Mouse (Mus musculus) urinary bladder, postnatal 10 days (tissue): Measurements from ENCODE around the gene Gng2.

ENCODE experiments used
- DNase-seq: peaks from one replicate; pipeline ENCODE4 v3.0.0; 2022; ENCODE audit warnings: low spot score

Gng2 gene

DNA sequence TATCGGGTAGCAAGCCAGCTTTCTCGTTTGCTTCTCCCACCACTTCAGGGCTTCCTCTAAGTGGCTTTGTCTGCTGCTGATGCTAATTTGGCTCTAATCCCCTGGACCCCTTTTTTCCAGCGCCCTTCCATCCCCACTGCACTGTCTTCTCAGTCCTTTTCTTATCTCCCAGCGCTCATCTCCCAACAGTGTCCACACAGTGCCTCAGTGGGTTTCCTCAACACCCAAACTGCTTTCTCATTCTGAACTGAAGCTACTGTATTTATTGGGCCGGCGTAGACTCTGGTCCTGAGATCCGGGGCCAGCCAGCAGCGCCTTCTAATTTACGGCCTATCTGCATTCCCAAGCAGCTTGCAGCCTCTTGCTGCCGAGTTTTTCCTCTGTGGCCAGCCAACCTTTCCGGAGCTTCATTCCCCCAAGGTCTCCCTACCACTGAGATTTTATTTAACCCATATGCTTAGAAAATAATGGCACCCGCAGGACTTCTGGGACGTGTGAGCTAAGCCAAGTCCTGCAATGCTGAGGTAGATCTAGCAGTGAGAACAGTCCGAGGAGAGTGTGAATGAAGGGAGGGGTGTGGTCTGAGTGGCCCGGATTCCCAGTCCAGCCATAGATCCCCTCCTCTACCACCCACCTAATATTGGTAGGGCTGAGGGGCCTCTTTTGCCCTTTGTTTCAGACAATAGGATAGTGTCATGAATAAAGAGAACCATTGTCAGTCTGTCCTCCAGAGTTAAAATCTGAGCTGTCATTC lies at the start of gene Gng2:
Gene Gng2 (minus strand): TSS at position 357 of the 754 bp plus-strand sequence.
- no peak for DNase-seq

- no peak for DNase-seq
Measured at GRCm38 (mm10) chr14:20024888-20025719, 47.7 kb upstream of the Gng2 start.

GRCm38 (mm10) chr14:20023939-20024338 lies 46.5 kb upstream of the Gng2 start:
- no peak for DNase-seq

GRCm38 (mm10) chr14:20019486-20019885 lies 42.1 kb upstream of the Gng2 start:
- no peak for DNase-seq

DNA sequence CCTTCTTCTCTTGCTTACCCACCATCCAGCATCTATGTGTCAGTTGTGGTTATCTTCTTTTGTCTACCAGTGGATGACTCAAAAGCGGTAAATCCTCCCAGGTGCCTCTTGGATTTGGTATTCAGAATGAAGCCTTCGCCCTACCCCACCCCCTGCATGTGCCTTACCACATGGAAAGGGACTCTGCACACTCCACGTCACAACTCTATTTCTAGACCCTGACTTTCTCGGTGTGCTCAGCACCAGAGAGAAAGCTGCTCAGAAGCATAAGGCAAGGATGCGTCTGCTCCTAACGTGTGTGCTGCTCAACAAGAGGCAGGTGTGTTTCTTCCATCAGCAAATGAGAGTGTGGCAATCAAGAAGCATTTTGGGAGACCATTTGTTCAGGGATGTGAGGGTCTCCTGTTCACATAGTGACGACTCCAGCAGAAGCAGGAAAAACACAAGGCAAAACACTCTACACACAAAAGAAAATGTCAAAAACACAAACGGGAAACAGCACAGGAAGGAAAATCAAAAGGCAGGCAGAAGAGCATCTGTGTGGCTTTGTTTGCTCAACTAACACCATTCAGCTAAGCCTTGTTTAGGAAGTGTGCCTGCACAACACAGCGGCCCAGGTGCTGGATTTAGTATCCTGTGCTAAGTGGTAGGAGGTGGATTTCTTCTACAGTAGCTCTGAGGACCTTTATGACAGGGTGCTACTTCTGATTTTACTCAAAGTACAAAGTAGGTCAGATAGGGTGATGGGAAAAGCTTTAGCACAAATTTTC lies 35.3 kb upstream of the Gng2 start:
- DNase-seq: no peak

DNA sequence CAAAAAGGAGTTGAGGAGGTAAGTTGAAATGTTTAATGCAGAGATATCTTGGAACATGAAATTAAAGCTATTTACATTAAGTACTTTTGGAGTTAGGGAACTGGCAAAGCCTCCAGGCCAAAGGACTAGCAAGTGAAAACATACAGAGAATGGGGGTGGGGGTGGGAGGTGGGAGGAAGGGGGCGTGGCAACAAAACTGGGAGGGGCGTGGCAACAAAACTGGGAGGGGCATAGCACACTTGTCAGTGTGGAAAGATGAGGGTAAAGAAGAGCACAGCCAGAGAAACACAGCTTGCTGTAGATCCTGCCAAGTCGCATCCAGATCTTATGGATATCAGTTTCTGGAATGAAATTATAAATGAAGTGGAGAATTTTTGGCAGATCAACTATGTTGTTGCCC lies 30.0 kb upstream of the Gng2 start:
- no peak for DNase-seq

GRCm38 (mm10) chr14:20004777-20005289 lies 27.4 kb upstream of the Gng2 start:
- DNase-seq: no peak

- no peak for DNase-seq
Measured at GRCm38 (mm10) chr14:19996853-19997252, 19.4 kb upstream of the Gng2 start.

DNA sequence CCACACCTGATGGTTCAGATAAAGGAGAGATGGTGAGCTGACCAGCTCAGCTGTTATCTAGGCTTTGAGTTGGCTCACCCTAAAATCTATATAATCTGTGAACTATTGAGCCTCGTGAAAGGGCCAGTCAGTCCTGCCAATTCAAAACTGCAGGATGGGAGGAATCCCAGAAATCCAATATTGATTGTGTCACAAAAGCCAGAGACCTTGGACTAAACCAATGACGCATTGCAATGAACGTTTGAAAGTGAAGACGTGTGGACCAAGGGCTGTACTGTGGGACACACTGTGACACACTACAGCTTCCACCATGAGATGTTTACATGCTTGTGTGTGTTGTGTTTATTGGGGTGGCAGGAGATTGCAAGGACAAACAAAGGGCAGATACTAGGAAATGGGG lies 18.5 kb upstream of the Gng2 start:
- no peak for DNase-seq

- no peak for DNase-seq
Measured at GRCm38 (mm10) chr14:19994068-19994467, 16.6 kb upstream of the Gng2 start.

- DNase-seq: no peak
Measured at GRCm38 (mm10) chr14:19993570-19993883, 16.1 kb upstream of the Gng2 start.

DNA sequence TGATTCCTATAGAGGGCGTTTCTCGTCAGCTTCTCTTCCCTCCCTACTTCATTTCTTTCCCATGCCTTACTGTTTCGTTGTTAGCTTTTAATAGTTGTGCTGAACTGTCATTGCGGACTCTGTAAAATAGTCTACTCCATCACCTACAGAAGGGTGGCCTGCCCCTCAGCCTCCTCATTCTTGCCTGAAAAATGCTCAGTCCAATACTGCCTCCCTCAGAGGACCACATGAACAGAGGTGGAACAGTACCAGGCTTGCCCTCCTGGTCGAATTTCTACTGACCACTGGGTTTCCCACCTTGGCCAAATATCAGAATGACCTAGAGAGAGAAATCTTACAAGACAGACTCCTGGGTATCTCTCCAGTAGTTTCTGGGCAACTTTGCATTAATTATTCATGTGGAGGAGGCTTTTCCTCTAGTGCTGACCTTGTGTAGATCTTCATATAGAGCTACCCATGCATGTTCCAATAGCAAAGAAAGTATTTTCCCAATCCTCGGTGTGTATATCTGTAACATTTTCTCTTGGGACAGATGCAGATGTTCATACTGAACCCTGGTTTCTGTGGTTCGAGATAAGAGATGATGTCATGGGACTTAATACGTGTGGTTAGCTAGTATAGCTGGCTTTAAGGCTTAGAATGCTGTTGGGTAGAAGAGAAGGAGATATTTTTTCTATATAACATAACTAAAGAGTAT lies 15.6 kb upstream of the Gng2 start:
- no peak for DNase-seq

DNA sequence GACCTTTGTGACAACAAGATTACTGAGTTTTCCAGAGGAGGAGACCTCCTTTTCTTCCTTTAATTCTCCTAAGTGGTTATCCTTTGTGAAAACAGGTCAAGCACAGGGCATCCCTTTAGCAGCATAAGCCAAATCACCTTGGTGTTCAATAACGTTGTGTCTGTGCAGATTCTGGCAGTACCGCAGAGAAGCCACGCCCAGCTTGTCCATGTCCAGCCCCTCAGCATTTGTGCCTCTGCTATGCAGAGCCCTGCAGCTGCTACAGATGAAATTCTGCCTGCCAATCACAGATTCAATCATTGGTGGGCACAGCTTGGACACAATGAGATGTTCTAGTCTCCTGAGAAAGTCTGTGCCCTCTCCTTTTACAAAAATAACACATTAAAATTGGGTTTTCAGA lies 14.4 kb upstream of the Gng2 start:
- no peak for DNase-seq

DNA sequence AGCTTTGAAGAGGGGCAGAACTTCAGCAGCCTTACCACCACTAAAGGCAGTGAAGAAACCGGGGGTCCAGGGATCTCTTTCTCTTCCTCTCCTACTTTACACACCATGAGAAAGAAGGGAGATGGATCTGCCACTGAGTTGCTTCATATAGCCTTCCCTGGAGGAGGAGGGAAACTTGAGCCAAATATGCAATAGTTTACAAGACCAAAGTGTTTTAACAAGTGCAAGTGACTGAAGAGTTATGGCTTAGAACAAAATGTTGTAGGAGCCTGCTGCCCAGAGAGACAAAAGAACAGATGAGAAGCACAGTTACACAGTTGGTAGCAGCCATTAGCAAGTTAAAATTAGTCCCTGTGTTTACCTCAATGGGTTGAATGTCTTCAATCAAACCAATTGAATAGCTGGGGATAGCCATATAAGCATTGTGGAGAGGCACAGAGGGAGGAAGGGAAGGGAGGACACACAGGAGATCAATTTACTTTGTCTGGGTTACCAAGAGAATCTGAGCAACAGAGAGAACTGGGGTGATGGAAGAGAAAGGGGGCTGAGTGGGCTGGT lies 13.1 kb upstream of the Gng2 start:
- DNase-seq: no peak

GRCm38 (mm10) chr14:19988410-19988809 lies 11.0 kb upstream of the Gng2 start:
- DNase-seq: no peak

DNA sequence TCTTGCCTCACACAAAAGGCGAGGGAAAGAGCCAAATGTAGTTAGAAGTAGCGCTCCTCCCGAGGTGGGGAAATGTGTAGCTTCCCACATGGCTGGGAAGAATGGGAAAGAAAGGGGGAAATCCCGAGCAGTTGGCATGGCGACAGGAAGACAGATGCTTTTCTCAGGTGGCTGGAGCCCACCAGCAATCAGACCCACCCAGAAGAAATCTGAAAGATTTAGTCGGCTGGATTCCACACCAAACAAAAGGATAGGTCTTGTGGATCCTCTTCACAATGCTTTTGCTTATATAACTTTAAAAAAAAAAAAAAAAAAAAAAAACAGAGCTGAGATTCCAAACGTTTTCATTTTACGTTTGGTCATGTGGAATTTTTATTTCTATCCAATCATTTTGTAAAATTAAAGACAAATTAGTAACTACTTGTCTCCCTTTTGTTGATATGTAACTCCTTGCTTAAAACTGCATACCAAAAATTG lies 10.0 kb upstream of the Gng2 start:
- DNase-seq: no peak

GRCm38 (mm10) chr14:19986614-19987357 lies 9.4 kb upstream of the Gng2 start:
- DNase-seq: no peak

- no peak for DNase-seq
Measured at GRCm38 (mm10) chr14:19985912-19986613, 8.6 kb upstream of the Gng2 start.

DNA sequence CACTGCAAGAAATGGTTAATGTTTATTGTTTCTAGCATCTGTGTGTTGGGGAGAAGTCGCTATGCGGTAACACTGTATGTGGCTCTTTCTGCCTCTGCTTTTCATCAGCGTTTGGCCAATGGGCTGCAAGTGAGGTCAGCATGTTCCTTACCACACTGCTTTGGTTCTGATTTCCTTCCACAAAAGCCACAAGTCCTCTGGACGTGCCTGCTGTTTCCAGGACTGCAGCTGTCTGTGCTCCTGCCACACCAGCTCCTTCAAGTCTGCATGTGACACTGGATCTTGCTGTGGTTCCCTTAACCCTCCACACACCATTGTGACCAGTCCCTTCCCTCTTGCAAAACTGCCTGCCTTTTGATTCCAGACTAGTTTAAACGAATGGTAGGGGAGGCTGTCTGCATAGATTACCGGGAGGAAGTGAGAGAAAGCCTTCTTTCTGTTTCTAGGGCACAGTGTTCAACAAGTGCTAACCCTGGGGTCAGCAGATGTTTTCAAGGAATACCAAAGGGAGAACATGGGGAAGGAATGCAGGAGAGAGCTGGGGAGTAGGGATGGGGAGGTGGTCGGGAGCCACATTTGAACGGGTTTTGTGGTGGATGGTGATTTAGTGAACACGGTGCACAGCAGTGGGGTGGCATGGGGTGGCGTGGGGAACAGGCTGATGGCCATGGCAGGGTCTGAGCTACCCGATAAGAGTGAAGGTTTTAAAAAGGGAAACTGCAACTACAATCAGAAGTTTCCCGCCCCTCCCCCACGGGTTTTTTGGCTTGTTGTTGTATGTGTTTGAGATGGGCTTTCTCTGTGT lies 7.9 kb upstream of the Gng2 start:
- no peak for DNase-seq
